21 mouse cellular contexts compared by ENCODE assay signal in genomic region chr2:101545593-101545992, GRCm38 (mm10).
DNase-seq lines count a peak whose midpoint lies in the region; TF ChIP-seq lines count a peak whose summit lies in the region.
"Had no signal": no experiment of that assay in that cellular context is flagged by ENCODE, and none has a peak within 500 bp of the region (broad histone marks: within the 10 kb centered on the region; RNA-seq: fewer than 3 reads in every experiment).

No protein-coding gene starts in this region.

- H3K36me3 ChIP-seq in CH12.LX (replicated peaks in 1 of 2; ENCODE audit: control insufficient read depth in 1 of 2, insufficient read depth in 1 of 2, low read length in 1 of 2), result no peaks in the 10 kb centered on the region
- H3K36me3 ChIP-seq: embryonic facial prominence, embryonic 12.5 days; embryonic facial prominence, embryonic 15.5 days; G1E had no signal

- H3K4me2 ChIP-seq in CH12.LX (ENCODE audit: insufficient read depth, low read depth, poor library complexity, severe bottlenecking), result no peak overlapping the region
- H3K4me2 ChIP-seq: embryonic facial prominence, embryonic 12.5 days; embryonic facial prominence, embryonic 15.5 days; heart, embryonic 11.5 days; hindbrain, embryonic 14.5 days had no signal

- H3K4me1 ChIP-seq in CH12.LX (ENCODE audit: control insufficient read depth in 1 of 2, insufficient read depth in 2 of 2), result no peaks in the 10 kb centered on the region
- H3K4me1 ChIP-seq: embryonic facial prominence, embryonic 12.5 days; embryonic facial prominence, embryonic 15.5 days had no signal

- dilution Hi-C loops in CH12.LX (cut with MboI; ENCODE audit: extremely low pct_ligation_motif_present, extremely low pct_unique_long_range_greater_than_20kb, low sequenced_read_pairs), result no loop called here

- no peaks in the 10 kb centered on the region for H3K9me3 ChIP-seq in CH12.LX (replicated peaks; ENCODE audit: low read length)
- H3K9me3 ChIP-seq: embryonic facial prominence, embryonic 12.5 days; embryonic facial prominence, embryonic 15.5 days; G1E had no signal

- H3K4me3 ChIP-seq in CH12.LX (replicated peaks in 1 of 3; ENCODE audit: low read depth in 2 of 3, low read length in 2 of 3, poor library complexity in 1 of 3), result no peak overlapping the region
- H3K4me3 ChIP-seq: embryonic facial prominence, embryonic 12.5 days; embryonic facial prominence, embryonic 15.5 days; heart, adult 2 months had no signal

- in situ Hi-C loops in CH12.LX (cut with MboI; ENCODE audit: low pct_ligation_motif_present, low pct_unique_long_range_greater_than_20kb, low sequenced_read_pairs), result no loop called here

- H3K27ac ChIP-seq in CH12.LX (ENCODE audit: insufficient read depth, low read depth), result no peak overlapping the region
- H3K27ac ChIP-seq: embryonic facial prominence, embryonic 12.5 days; embryonic facial prominence, embryonic 15.5 days; heart, adult 2 months; hindbrain, embryonic 14.5 days; hindbrain, postnatal 0 days had no signal

- H3K79me2 ChIP-seq in CH12.LX (replicated peaks; ENCODE audit: control insufficient read depth, extremely low read depth, insufficient read depth, poor library complexity, severe bottlenecking), result no peaks in the 10 kb centered on the region

- intact Hi-C loops in heart, postnatal 14 days (cut with DNase I), result no loop called here

- TF ChIP-seq CTCF in CH12.LX (conservative IDR thresholded peaks at IDR 0.05 in 1 of 2, IDR thresholded peaks at IDR 0.05 in 1 of 2; ENCODE audit: low read depth in 2 of 2, low read length in 2 of 2), result no peak

- TF ChIP-seq RAD21 in CH12.LX (IDR thresholded peaks at IDR 0.05; ENCODE audit: low read depth, low read length), result no peak

- TF ChIP-seq POLR2A in CH12.LX (IDR thresholded peaks at IDR 0.05; ENCODE audit: low read depth, low read length), result no peak

- peak; percentile 55 for DNase-seq in heart, adult 11 months
- DNase-seq in heart, postnatal 14 days, result no peak
- DNase-seq in CH12.LX (ENCODE audit: extremely low read depth), result peak; percentile 2
- DNase-seq in thymus, postnatal 14 days, result peak; percentile 57
- DNase-seq in gastrocnemius, adult 18-20 months (ENCODE audit: low spot score), result no peak
- DNase-seq in kidney, adult 18-20 months, result no peak
- DNase-seq: adrenal gland, postnatal 14 days; cerebellum, adult 11 months; cerebellum, adult 2 months; cerebellum, adult 9-11 months; cerebellum, postnatal 25 days; forebrain, postnatal 0 days; gastrocnemius, postnatal 25 days; heart, adult 2 months; heart, postnatal 4 days had no signal

- no peak for TF ChIP-seq EP300 in CH12.LX (IDR thresholded peaks at IDR 0.05; ENCODE audit: low read length)

- H3K9ac ChIP-seq in CH12.LX (ENCODE audit: insufficient read depth, low read depth), result no peak overlapping the region
- H3K9ac ChIP-seq: embryonic facial prominence, embryonic 12.5 days; embryonic facial prominence, embryonic 15.5 days; forebrain, postnatal 0 days; hindbrain, embryonic 14.5 days had no signal

- peaks cover 15% of the 10 kb centered on the region for H3K27me3 ChIP-seq in CH12.LX (replicated peaks)
- H3K27me3 ChIP-seq: embryonic facial prominence, embryonic 12.5 days; embryonic facial prominence, embryonic 15.5 days had no signal

TF ChIP-seq in CH12.LX, 34 proteins besides CTCF, POLR2A, EP300 and RAD21:
- no peak for TF ChIP-seq GABPA (IDR thresholded peaks at IDR 0.05; ENCODE audit: insufficient replicate concordance, low read depth, low read length)
- TF ChIP-seq MAZ (IDR thresholded peaks at IDR 0.05; ENCODE audit: low read depth, low read length), result no peak
- TF ChIP-seq MAX (IDR thresholded peaks at IDR 0.05; ENCODE audit: low read length), result no peak
- no peak for TF ChIP-seq SIN3A (IDR thresholded peaks at IDR 0.05; ENCODE audit: low read length)
- no peak for TF ChIP-seq ZNF384 (IDR thresholded peaks at IDR 0.05; ENCODE audit: low read depth, low read length)
- no peak for TF ChIP-seq KAT2A (IDR thresholded peaks at IDR 0.05; ENCODE audit: insufficient replicate concordance, low read length)
- no peak for TF ChIP-seq USF2 (conservative IDR thresholded peaks at IDR 0.05; ENCODE audit: low read depth, low read length)
- no peak for TF ChIP-seq NRF1 (IDR thresholded peaks at IDR 0.05; ENCODE audit: low read depth, low read length)
- no peak for TF ChIP-seq SMC3 (IDR thresholded peaks at IDR 0.05; ENCODE audit: low read depth, low read length)
- no peak for TF ChIP-seq ZC3H11A (IDR thresholded peaks at IDR 0.05; ENCODE audit: low read depth, low read length)
- TF ChIP-seq MXI1 (IDR thresholded peaks at IDR 0.05; ENCODE audit: low read depth, low read length), result no peak
- no peak for TF ChIP-seq MAFK (IDR thresholded peaks at IDR 0.05; ENCODE audit: insufficient replicate concordance, low read length)
- TF ChIP-seq UBTF (IDR thresholded peaks at IDR 0.05; ENCODE audit: low read depth, low read length), result no peak
- TF ChIP-seq ZMIZ1 (IDR thresholded peaks at IDR 0.05; ENCODE audit: low read depth, low read length), result no peak
- no peak for TF ChIP-seq JUND (conservative IDR thresholded peaks at IDR 0.05; ENCODE audit: low read depth, low read length)
- no peak for TF ChIP-seq HCFC1 (IDR thresholded peaks at IDR 0.05; ENCODE audit: low read depth, low read length)
- TF ChIP-seq PAX5 (IDR thresholded peaks at IDR 0.05; ENCODE audit: low read length), result no peak
- no peak for TF ChIP-seq POLR2AphosphoS2 (IDR thresholded peaks at IDR 0.05; ENCODE audit: low read depth, low read length)
- TF ChIP-seq CHD2 (IDR thresholded peaks at IDR 0.05; ENCODE audit: low read length), result no peak

Comparison
In these comparisons a context has a peak if more than half of its experiments do, and no peak if none do; other contexts are left out.
1. DNase-seq: peak in heart, adult 11 months (single experiment), CH12.LX (single experiment) and thymus, postnatal 14 days (single experiment); none in heart, postnatal 14 days (0 of 2), gastrocnemius, adult 18-20 months (single experiment) and kidney, adult 18-20 months (single experiment).